Mouse (Mus musculus) T-helper 2 cell (primary cell): ENCODE data around the gene Dcdc2b.

Experiments
- in situ Hi-C: fragments of 300-600 bp; cut with MboI, MseI; formaldehyde crosslinking; loops from one replicate; pipeline ENCODE4 v1.15.1; 2025; ENCODE audit warnings: high pct_unique_total_duplicates

Dcdc2b gene

GRCm38 (mm10) chr4:129622120-129622802 lies 8.2 kb upstream of the Dcdc2b start:
- in situ Hi-C loops: loop anchor here (5.0 kb wide), 1 partner anchor 65 kb away; no protein-coding TSS in a partner anchor

DNA sequence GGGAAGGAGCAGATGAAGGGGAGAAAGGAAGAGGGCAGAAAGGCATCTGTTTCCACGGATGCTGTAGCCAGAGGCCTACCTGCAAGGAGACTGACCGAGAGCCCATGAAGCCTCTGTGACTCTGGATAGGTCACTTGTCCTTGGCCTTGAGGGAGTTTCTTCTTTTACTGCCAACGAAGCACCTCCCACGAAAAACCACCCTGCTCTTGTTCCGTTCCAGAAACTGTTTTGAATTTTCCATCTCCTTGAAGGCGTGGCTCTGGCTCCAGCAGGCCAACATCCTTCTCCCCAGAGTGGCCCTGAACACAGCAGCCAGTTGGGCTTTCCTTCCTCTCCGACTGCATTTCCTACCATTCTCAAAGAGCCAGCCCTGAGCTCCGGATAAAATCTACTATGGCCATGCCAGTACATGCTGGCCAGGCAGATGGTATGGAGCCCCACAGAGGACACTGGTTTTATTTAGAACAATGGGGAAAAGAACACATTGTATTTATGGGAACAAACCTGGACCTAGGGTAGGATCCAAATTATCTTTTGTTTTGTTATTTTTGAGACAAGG lies 7.3 kb upstream of the Dcdc2b start:
- in situ Hi-C loops: loop anchor here (5.0 kb wide), 1 partner anchor 64 kb away; no protein-coding TSS in a partner anchor

DNA sequence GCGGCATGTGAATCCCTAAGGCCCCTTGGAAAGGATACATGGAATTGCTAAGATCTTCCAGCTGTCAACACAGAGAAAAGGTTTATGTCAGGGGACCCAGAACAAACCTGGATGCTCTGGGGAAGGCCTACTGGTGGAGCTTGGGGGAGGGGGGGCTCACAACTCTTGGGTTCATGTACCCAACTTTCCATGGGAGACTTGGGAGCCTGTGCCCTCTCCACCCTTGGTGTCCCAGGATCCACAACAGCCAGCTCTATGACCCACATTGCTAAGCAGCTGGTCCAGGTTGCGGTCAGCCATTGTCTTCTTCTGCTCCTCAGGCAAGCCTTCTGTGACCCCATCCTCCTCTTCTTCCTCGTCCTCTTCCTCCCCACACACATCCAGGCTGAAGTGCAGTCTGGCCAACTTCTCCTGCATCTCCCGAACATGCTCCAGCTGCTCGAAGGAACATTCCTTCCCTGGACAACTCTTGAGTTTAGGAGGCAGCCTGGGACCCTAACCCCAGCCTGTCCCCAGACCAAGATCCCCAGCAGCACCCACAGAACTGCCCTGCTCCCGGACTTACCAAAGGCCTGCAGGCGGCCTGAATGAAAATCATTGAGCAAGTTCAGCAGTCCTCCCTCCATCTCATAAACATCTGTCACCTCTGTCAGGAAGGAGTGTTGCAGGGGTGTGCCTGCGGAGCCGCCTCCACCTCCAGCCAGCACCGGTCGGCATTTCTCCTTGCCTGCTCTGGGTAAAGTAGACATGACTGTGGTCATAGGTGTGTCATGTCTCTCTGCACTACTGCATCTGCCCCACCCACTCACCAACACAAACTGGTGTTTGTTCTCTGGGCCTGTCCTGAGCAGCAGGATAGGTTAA lies 6.6 kb upstream of the Dcdc2b start:
- in situ Hi-C loops: loop anchor here (5.0 kb wide), 1 partner anchor 63 kb away; no protein-coding TSS in a partner anchor

GRCm38 (mm10) chr4:129618786-129619691 lies 5.0 kb upstream of the Dcdc2b start, which contains the start of gene Iqcc:
Gene Iqcc, minus strand, starts transcription at chr4:129619099.
- in situ Hi-C loops: no loop called here

DNA sequence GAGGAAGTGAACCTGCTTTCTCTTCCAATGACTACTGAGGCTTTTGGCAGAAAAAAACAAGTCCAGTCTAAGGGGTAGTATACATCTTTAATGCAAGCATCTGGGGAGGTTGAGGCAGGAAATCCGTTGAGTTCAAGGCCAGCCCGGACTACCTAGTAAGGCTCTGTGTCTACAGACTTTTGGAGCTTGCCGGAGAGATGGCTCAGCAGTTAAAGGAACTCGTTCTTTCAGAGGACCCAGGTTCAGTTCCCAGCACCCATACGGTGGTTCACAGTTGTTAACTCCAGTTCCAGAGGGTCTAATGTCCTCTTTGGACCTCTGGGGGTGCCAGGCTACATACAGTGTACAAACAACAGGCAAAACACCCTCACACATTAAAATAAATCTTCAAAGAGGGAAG lies 4.0 kb upstream of the Dcdc2b start:
- in situ Hi-C loops: no loop called here

DNA sequence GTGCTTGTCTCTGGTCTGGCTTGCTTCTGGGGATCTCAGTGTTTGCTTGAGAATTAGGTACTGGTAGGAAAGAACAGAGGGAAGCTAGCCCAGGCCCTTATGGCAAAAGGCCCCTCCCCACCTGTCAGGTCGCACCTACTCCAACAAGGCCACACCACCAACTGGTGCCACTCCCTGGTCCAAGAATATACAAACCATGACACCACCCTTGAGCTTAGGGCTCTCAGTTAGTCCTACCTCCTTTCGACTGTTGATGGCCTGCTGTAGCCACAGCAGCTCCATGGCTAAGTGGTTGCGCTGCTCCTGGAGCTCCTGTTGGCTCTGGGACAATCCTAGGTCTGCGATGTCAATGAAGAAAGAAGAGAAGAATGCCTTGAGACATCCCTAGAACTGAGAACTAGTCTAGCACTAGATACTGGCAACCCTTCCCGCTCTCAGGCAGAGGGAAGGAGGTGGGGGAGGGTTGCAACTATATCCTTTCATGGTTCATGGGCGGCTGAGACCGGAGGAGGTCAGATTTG lies 3.1 kb upstream of the Dcdc2b start:
- in situ Hi-C loops: no loop called here

DNA sequence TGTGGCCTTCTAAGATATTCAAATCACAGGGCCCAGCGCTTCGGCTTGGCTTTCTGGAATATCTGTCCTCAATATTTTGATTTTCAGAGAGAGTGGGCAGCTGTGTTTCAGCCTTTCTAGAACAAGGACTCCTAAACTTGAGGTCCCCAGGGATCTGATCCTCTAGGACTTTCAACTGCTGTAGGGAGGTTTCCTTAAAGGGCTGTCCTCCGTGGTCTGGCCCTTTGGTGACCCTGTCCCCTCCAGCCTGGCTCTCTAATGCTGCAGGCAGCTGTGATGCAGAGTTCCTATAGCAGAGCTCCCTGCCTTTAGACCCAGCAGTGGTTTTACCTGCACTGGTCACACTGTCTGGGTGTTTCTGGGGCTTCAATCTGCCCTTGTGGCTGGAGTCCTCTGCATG lies 2.6 kb upstream of the Dcdc2b start:
- in situ Hi-C loops: no loop called here

DNA sequence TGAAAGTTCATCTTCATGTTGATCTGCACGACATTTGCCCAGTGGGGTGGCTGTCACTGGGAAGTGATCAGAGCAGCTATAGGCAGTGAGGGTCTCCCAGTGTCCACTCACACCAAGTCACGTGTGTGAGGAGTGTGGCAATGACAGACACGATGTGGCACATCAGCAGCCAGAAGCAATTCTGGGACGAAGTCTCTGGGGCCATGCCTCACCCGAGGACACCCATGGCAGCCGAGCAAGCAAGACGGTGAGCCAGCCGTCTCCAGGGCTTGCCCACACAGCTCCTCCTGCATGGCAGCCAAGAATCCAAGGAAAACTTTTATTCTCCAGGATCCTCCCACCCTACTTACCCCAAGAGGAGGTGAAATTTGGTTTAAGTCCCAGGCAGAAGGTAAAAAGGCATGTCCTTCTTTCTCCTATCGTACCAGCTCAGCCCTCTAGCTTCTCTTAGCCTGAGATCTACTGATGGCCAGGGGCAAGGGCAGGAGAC lies 1.8 kb upstream of the Dcdc2b start:
- in situ Hi-C loops: no loop called here

GRCm38 (mm10) chr4:129610472-129610871 lies 3.6 kb downstream of the Dcdc2b start:
- in situ Hi-C loops: no loop called here

DNA sequence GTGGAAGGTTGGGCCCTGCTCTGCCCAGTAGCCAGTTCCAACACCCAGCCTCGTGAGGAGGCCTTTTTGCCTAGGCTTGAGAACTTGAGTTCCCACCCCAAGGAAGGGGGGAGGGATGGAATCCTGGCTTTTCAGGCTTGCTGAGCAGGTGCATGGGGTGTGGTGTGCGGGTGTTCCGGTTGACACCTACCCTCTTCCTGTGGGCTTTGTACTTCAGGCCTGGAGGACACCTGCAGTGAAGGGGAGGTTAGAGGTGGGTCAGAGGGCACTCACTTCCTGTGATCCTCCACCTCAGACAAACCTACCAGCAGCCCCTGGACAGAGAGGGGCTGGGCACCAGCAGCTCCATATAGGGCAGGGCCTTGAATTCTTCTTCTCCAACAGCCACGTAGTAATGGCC lies 4.0 kb downstream of the Dcdc2b start:
- in situ Hi-C loops: no loop called here

- in situ Hi-C loops: no loop called here
These were observed 4.9 kb downstream of the Dcdc2b start for GRCm38 (mm10) chr4:129609139-129609631.

DNA sequence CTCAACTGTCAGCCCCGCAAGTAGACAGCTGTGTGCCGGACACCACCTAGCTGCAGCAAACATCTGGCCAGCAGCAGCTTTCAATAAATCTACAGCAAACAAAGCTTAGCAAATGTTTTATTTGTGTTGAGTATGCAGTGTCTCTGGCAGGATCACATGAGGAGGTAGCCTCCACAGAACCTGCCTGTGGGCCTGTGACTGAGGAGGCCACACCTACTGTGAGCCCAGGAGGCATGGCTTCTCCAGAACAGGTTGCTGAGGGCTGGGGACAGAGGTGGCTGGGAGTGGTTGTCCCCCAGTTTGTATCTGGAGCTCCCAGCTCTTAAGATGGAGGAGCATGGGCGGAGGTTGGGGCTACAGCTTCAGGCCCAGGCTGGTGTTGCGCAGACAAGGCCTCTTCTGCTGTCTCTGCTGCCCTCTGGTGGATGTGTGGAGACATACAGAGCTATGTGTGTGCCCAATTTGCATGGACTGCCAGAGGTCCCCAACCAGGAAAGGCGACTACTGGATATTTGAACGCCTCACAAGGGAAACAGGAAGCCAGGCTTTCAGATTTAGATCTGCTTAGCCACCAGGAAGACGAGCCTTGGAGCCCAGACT lies 5.5 kb downstream of the Dcdc2b start:
- in situ Hi-C loops: no loop called here

GRCm38 (mm10) chr4:129600233-129601158 lies 13.6 kb downstream of the Dcdc2b start, which contains the start of the genes Eif3i and Tmem234:
Gene Eif3i, minus strand, starts transcription at chr4:129600648.
Gene Tmem234, plus strand, starts transcription at chr4:129600668.
- in situ Hi-C loops: no loop called here

DNA sequence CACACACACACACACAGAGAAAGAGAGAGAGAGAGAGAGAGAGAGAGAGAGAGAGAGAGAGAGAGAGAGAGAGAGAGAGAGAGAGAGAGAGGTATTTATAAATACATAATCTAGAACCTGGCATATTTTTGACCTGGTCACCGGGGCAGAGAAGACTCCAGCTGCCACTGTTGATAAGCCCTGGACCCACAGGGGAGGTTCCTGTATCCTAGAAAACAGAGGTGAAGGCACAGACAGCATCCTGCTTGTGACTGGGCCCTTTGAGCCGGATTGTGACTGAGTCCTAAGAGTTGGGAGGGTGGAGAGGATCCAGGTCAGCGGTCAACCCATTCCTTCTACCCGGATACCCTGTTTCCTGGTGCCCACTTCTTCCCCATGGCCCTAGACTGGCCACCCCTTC lies 25.2 kb downstream of the Dcdc2b start:
- in situ Hi-C loops: loop anchor here (25.0 kb wide), 1 partner anchor 1323 kb away; the partner anchor contains the start of gene Laptm5

- in situ Hi-C loops: loop anchor here (25.0 kb wide), 1 partner anchor 1325 kb away; the partner anchor contains the start of gene Laptm5
These were observed 27.1 kb downstream of the Dcdc2b start for GRCm38 (mm10) chr4:129586943-129587342.

DNA sequence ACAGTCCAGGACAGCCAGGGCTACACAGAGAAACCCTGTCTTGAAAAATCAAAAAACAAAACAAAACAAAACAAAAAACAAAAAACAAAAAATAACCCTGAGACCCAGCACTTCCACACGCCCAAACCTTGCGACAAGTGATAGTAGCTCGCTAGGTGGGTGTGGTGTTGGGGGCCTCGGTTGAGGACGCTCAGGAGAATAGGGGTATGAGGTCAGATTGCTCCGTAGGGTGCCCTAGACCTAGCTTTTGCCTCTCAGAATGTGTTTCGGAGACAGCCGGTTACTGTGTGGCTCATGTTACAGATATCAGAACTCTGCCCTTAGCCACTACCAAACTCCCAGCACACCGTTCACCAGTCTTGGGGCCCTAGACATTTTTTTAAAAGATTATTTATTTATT lies 28.3 kb downstream of the Dcdc2b start:
- in situ Hi-C loops: loop anchor here (25.0 kb wide), 1 partner anchor 1327 kb away; the partner anchor contains the start of gene Laptm5

GRCm38 (mm10) chr4:129584884-129585608 lies 29.0 kb downstream of the Dcdc2b start:
- in situ Hi-C loops: loop anchor here (25.0 kb wide), 1 partner anchor 1327 kb away; the partner anchor contains the start of gene Laptm5

DNA sequence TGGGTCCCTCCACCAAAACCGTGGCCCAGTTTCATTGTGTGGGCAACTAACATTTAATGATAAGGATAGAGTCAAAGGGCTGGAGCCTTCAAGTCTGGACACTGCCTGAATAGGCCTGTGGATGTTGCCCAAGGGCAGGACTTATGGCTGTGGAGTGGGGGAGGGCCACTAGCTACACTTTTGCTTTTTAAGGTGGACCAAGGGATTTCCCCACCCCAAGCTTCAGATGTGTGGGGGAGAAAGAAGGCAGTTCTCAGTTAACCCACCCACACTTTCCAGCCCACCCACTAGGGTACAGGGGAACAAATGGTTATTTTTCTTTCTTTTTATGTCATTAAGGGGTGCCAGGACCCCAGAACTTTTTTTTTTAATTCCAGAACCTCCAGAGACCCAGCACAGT lies 29.7 kb downstream of the Dcdc2b start:
- in situ Hi-C loops: loop anchor here (25.0 kb wide), 1 partner anchor 1328 kb away; the partner anchor contains the start of gene Laptm5
